Mouse (Mus musculus) cortical plate, adult 2 months (tissue): Measurements from ENCODE around the gene Ren1. TPM values are rescaled to one million over a fixed set of nuclear protein-coding genes. Genes with fewer than 3 reads are reported as not detected.
A peak's percentile ranks its signal among the peaks of the same experiment; 100 is the strongest.

Experiments
- H3K27ac ChIP-seq: fragments of 200-500 bp; 2 replicates; pipeline ENCODE4 v1.5.1; 2012; ENCODE audit warnings: low read length, control low read depth, inconsistent platforms; ENCODE audit not compliant: insufficient read depth
- H3K4me1 ChIP-seq: fragments of 200-500 bp; 2 replicates; pipeline ENCODE4 v1.6.1; 2011; ENCODE audit warnings: low read length; ENCODE audit not compliant: control insufficient read depth, insufficient read depth
- H3K4me3 ChIP-seq: fragments of 200-500 bp; 2 replicates; pipeline ENCODE4 v1.5.1; 2011; ENCODE audit warnings: mild to moderate bottlenecking, low read length, control low read depth; ENCODE audit not compliant: insufficient read depth
- CTCF ChIP-seq: fragments of 200-500 bp; IDR thresholded peaks from 2 replicates; pipeline ENCODE4 v1.5.1; 2011; ENCODE audit warnings: mild to moderate bottlenecking, control low read depth, low read length; ENCODE audit not compliant: insufficient read depth; ENCODE audit errors: extremely low read depth
- POLR2A ChIP-seq: fragments of 200-500 bp; IDR thresholded peaks from 2 replicates; pipeline ENCODE4 v1.6.1; 2011; ENCODE audit warnings: mild to moderate bottlenecking, low read length, control low read depth; ENCODE audit not compliant: insufficient read depth; ENCODE audit errors: extremely low read depth
- polyA plus RNA-seq: library from polyadenylated mRNA; depleted of rRNA; stranded (reverse); fragments of >200 nt; gene quantifications from 2 replicates; pipeline ENCODE4 v1.2.3, GENCODE M21; 2012; rRNA removed

The Ren1 gene
- polyA plus RNA-seq: 0.06 TPM in 1 of 2 replicates, not detected in the other

- no peak within 1 kb of the TSS for H3K27ac ChIP-seq
- no peak within 1 kb of the TSS for H3K4me3 ChIP-seq
- TF ChIP-seq CTCF (no peak), POLR2A (no peak)
- no peaks in the 10 kb centered on the region for H3K4me1 ChIP-seq
Observed at GRCm38 (mm10) chr1:133350210-133350609, at the start of gene Ren1. Gene Ren1, plus strand, starts transcription at chr1:133350510.

DNA sequence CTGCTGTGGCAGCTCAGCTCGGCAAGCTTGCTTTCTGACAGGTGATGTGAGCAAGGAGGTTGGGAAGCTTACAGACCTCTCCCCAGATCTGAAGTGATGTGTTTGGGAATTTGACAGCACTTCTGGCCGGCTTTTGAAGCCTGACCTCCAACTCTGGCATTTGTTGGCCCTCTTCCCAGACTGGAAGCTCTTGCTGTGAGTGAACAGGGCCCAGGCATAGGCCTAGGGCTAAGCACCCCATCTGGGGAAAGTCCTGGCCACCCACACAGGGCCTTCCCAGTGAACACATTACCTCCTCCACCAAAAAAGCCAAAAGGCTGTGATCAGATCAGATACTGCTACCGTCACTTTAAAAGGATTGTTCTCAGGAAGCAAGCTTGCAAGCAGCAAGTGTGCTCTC lies 47.8 kb upstream of the Ren1 start:
- TF ChIP-seq POLR2A: no peak
- TF ChIP-seq CTCF: no peak
- no peak overlapping the region for H3K4me3 ChIP-seq
- H3K27ac ChIP-seq: no peak overlapping the region
- H3K4me1 ChIP-seq: 0 out of 2 replicates have a peak, but pooled peaks cover 1% of the 10 kb centered on the region

GRCm38 (mm10) chr1:133306842-133307241 lies 43.5 kb upstream of the Ren1 start:
- Histone ChIP-seq H3K4me3 (no peak overlapping the region), H3K27ac (no peak overlapping the region), H3K4me1 (peaks cover 4% of the 10 kb centered on the region; the same call in 1 of the 2 replicates)
- peak; percentile 62 for TF ChIP-seq CTCF
- no peak for TF ChIP-seq POLR2A

GRCm38 (mm10) chr1:133307318-133307717 lies 43.0 kb upstream of the Ren1 start:
- Histone ChIP-seq H3K4me1 (peaks cover 4% of the 10 kb centered on the region; the same call in 1 of the 2 replicates), H3K27ac (no peak overlapping the region), H3K4me3 (no peak overlapping the region)
- no peak for TF ChIP-seq POLR2A
- peak; percentile 54; the same call in 1 of the 2 replicates for TF ChIP-seq CTCF

GRCm38 (mm10) chr1:133309652-133310267 lies 40.5 kb upstream of the Ren1 start, which contains the start of gene Golt1a:
Gene Golt1a, plus strand, starts transcription at chr1:133309800.
- no peak within 1 kb of the TSS for H3K27ac ChIP-seq
- H3K4me3 ChIP-seq: no peak within 1 kb of the TSS
- no peak for TF ChIP-seq CTCF
- no peak for TF ChIP-seq POLR2A
- H3K4me1 ChIP-seq: peaks cover 5% of the 10 kb centered on the region

GRCm38 (mm10) chr1:133311240-133311639 lies 39.1 kb upstream of the Ren1 start:
- H3K4me3 ChIP-seq: no peak overlapping the region
- H3K4me1 ChIP-seq: peaks cover 5% of the 10 kb centered on the region
- TF ChIP-seq POLR2A (no peak), CTCF (0 out of 2 replicates have a peak, but pooled peaks have one; percentile 5)
- no peak overlapping the region for H3K27ac ChIP-seq

- Histone ChIP-seq H3K4me3 (no peak overlapping the region), H3K4me1 (peaks cover 5% of the 10 kb centered on the region), H3K27ac (no peak overlapping the region)
- TF ChIP-seq POLR2A (no peak), CTCF (no peak)
Observed at GRCm38 (mm10) chr1:133311946-133312345, 38.4 kb upstream of the Ren1 start.

DNA sequence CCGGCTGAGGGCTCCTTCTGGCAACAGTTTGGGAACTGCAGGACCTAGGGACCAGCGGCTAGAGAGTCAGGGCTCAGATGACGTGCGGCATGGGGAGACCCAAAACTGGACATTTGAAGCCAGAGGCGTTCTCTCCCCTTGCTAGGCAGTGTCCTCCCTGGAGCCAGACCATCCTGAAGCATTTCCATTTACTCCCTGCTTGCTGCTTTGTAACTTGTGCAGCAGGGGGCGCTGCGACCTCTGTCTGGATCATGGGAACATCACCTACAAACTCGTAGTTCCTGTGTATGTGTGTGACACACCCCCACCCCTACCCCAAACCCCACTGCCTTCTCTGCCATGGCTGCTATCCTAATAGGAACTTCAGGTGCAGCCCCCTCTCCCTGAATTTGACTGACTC lies 35.9 kb upstream of the Ren1 start:
- Histone ChIP-seq H3K27ac (no peak overlapping the region), H3K4me1 (peaks cover 5% of the 10 kb centered on the region), H3K4me3 (no peak overlapping the region)
- TF ChIP-seq CTCF: peak; percentile 84
- no peak for TF ChIP-seq POLR2A

DNA sequence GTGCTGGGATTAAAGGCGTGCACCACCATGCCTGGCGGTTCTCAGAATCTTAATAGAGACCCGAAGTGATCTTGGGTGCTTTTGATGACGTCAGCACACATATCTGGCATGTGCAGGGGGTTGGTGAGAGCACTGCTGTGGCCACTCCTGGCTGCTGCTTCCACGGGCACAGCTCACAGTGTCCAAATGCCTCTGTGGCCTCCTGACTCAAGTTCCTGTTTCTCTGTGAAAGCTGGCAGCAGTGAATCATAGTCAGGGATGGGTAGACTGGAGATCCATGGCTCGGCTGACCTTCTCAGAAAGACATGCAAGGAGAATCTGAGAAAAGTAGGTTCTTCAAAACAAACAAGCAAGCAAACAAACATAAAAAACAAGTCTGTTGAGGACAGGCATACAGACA lies 34.5 kb upstream of the Ren1 start:
- TF ChIP-seq CTCF (no peak), POLR2A (no peak)
- Histone ChIP-seq H3K4me3 (no peak overlapping the region), H3K4me1 (peaks cover 5% of the 10 kb centered on the region), H3K27ac (no peak overlapping the region)

DNA sequence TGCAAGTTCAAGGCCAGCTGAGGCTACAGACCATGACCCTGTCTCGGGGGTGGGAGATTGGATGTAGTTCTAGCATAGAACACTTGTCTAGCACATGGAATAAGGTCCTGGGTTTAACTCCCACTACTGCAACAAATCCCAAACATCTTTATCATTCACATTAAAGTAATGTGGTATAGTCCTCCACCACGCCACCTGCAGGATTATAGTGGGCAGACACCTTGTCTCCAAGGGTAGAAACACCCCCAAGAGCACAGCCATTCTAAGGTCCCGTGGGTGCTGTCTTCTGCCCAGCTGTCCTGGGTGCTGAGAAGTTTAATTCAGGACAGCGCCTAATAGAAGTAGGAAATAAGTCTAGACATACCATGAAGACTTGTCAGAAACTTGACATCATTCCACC lies 33.7 kb upstream of the Ren1 start:
- TF ChIP-seq CTCF: no peak
- no peak for TF ChIP-seq POLR2A

More for the DNA sequence above, 33.7 kb upstream of the Ren1 start:
- no peak overlapping the region for H3K27ac ChIP-seq
- no peak overlapping the region for H3K4me3 ChIP-seq
- H3K4me1 ChIP-seq: peaks cover 2% of the 10 kb centered on the region
